Mouse (Mus musculus) hindbrain, embryonic 14.5 days (tissue): ENCODE measurements around the gene Fam168b. TPM values are rescaled to one million over a fixed set of nuclear protein-coding genes. Genes with fewer than 3 reads are reported as not detected.
A peak's percentile ranks its signal among the peaks of the same experiment; 100 is the strongest.

Source experiments
- ATAC-seq: fragments of 200-750 bp; cut with Nextera tagmentation; 2 replicates; pipeline ENCODE4 v1.8.0; 2017; ENCODE audit warnings: moderate number of reproducible peaks, mild to moderate bottlenecking, moderate TSS enrichment, moderate library complexity; ENCODE audit not compliant: low FRiP score
- DNase-seq: peaks from one replicate; pipeline ENCODE4 v3.0.0-alpha.2; 2015; ENCODE audit warnings: low spot score
- H3K27ac ChIP-seq: fragments of 300-500 bp; sonication (generic); 2 replicates; pipeline ENCODE4 v1.5.1; 2014; ENCODE audit warnings: mild to moderate bottlenecking, moderate library complexity
- H3K27me3 ChIP-seq: fragments of 300-500 bp; sonication (generic); 2 replicates; pipeline ENCODE4 v1.6.1; 2014; ENCODE audit warnings: mild to moderate bottlenecking, low read length, mixed read lengths; ENCODE audit not compliant: control insufficient read depth, insufficient read depth
- H3K36me3 ChIP-seq: fragments of 300-500 bp; sonication (generic); replicated peaks from 2 replicates; pipeline ENCODE4 v1.6.1; 2014; ENCODE audit not compliant: control insufficient read depth, insufficient read depth
- H3K4me1 ChIP-seq: fragments of 300-500 bp; sonication (generic); replicated peaks from 2 replicates; pipeline ENCODE4 v1.6.1; 2014; ENCODE audit warnings: antibody characterized with exemption, low read length, mixed read lengths; ENCODE audit not compliant: control insufficient read depth, insufficient read depth
- H3K4me2 ChIP-seq: fragments of 300-500 bp; sonication (generic); replicated peaks from 2 replicates; pipeline ENCODE4 v1.6.1; 2014; ENCODE audit warnings: mild to moderate bottlenecking, moderate library complexity
- H3K4me3 ChIP-seq: fragments of 300-500 bp; sonication (generic); replicated peaks from 2 replicates; pipeline ENCODE4 v1.5.1; 2014; ENCODE audit warnings: mild to moderate bottlenecking, low read length
- H3K9ac ChIP-seq: fragments of 300-500 bp; sonication (generic); 2 replicates; pipeline ENCODE4 v1.6.1; 2014
- H3K9me3 ChIP-seq: fragments of 300-500 bp; sonication (generic); 2 replicates; pipeline ENCODE4 v1.6.1; 2016; ENCODE audit warnings: low read length; ENCODE audit not compliant: control insufficient read depth
- WGBS: fragments of 180-500 bp; shearing (Covaris S2); extraction: QIAGEN DNeasy Blood & Tissue Kit; methylation state at CpG from one replicate; pipeline ENCODE4 v1.1.7; 2014; 5-methylcytosine and 5-hydroxymethylcytosine counted together
- polyA plus RNA-seq: library from polyadenylated mRNA; unstranded; fragments of >200 nt; fragmentation: Nextera tagmentation; extraction: Ambion mirVana; gene quantifications from 2 replicates; pipeline ENCODE4 v1.2.1, GENCODE M21; 2014

Gene Fam168b
- polyA plus RNA-seq, 1 experiment from 2014 or later = 114 TPM

DNA sequence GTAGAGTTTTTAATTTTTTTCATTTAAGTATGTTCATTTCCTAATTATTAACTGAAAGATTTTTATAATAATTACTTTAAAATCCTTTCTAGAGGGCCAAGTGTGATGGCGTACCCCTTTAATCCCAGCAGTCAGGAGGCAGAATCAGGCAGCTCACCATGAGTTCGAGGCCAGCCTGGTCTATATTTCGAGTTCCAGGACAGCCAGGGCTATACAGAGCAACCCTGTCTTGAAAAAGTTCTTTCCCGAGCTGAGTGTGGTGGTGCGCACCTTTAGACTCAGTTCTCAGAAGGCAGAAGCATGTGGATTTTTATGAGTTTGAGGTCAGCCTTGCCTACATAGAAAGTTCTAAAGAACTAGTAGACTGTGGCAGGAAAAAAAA, 24.7 kb upstream of the Fam168b start:
- Histone ChIP-seq H3K9ac (no peak overlapping the region), H3K27ac (no peak overlapping the region), H3K4me3 (no peak overlapping the region), H3K4me1 (no peaks in the 10 kb centered on the region), H3K4me2 (no peak overlapping the region), H3K9me3 (no peaks in the 10 kb centered on the region), H3K36me3 (peaks cover 87% of the 10 kb centered on the region), H3K27me3 (no peaks in the 10 kb centered on the region)
- ATAC-seq (no peak), DNase-seq (no peak)
- WGBS = 97% methylated on average over 5 of the region's 5 CpGs

- no peak overlapping the region for H3K9ac ChIP-seq
- no peak overlapping the region for H3K4me2 ChIP-seq
- no peaks in the 10 kb centered on the region for H3K27me3 ChIP-seq
- H3K36me3 ChIP-seq = peaks cover 87% of the 10 kb centered on the region
- H3K4me1 ChIP-seq = no peaks in the 10 kb centered on the region
- no peaks in the 10 kb centered on the region for H3K9me3 ChIP-seq
- H3K4me3 ChIP-seq = no peak overlapping the region
- peak; percentile 85 for DNase-seq
- 62% methylated on average over 10 of the region's 10 CpGs for WGBS
- H3K27ac ChIP-seq = no peak overlapping the region
- 0 out of 2 replicates have a peak, but pooled peaks have one; percentile 53 for ATAC-seq
These were observed 24.1 kb upstream of the Fam168b start for GRCm38 (mm10) chr1:34866815-34867573.

- WGBS = 85% methylated on average over 9 of the region's 9 CpGs
- Histone ChIP-seq H3K27me3 (no peaks in the 10 kb centered on the region), H3K4me1 (no peaks in the 10 kb centered on the region), H3K4me3 (no peak overlapping the region), H3K4me2 (no peak overlapping the region), H3K9ac (no peak overlapping the region), H3K9me3 (no peaks in the 10 kb centered on the region), H3K27ac (no peak overlapping the region), H3K36me3 (peaks cover 83% of the 10 kb centered on the region)
- DNase-seq (no peak), ATAC-seq (no peak)
These were observed 23.0 kb upstream of the Fam168b start for GRCm38 (mm10) chr1:34865866-34866265.

DNA sequence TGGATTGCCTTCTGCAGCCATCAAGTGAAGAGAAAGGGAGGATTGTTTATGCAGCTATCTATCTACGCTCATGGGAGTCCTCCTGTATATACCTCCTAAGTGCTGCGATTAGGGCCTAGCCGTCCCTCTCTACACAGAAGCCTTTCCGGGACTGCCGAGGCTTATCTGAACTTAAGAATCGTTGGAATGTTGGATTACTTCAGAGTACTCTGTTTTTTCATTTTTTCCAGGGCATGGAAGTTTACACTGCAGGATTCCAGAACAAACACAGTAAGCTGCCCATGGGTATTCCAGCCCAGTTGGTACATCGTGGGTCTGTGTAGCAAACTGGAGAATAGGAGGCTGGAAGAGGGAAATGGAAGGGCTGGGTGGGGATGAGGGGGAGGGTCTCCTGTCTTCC, 21.4 kb upstream of the Fam168b start:
- Histone ChIP-seq H3K4me3 (no peak overlapping the region), H3K4me1 (no peaks in the 10 kb centered on the region), H3K27ac (no peak overlapping the region), H3K36me3 (peaks cover 68% of the 10 kb centered on the region), H3K27me3 (no peaks in the 10 kb centered on the region), H3K9me3 (no peaks in the 10 kb centered on the region), H3K9ac (no peak overlapping the region), H3K4me2 (no peak overlapping the region)
- DNase-seq (no peak), ATAC-seq (no peak)
- 87% methylated on average over 7 of the region's 7 CpGs for whole genome bisulfite sequencing

- Histone ChIP-seq H3K4me2 (no peak overlapping the region), H3K9me3 (no peaks in the 10 kb centered on the region), H3K4me1 (no peaks in the 10 kb centered on the region), H3K27me3 (no peaks in the 10 kb centered on the region), H3K27ac (no peak overlapping the region), H3K9ac (no peak overlapping the region), H3K36me3 (peaks cover 59% of the 10 kb centered on the region), H3K4me3 (no peak overlapping the region)
- no peak for DNase-seq
- ATAC-seq = no peak
- WGBS = 89% methylated on average over 7 of the region's 7 CpGs
These were observed 20.5 kb upstream of the Fam168b start for GRCm38 (mm10) chr1:34863323-34863722.

- ATAC-seq (no peak), DNase-seq (no peak)
- Histone ChIP-seq H3K4me2 (no peak overlapping the region), H3K4me1 (no peaks in the 10 kb centered on the region), H3K27ac (no peak overlapping the region), H3K27me3 (no peaks in the 10 kb centered on the region), H3K36me3 (peaks cover 55% of the 10 kb centered on the region), H3K9me3 (no peaks in the 10 kb centered on the region), H3K4me3 (no peak overlapping the region), H3K9ac (no peak overlapping the region)
- WGBS = 95% methylated on average over 13 of the region's 13 CpGs
These were observed 20.0 kb upstream of the Fam168b start for GRCm38 (mm10) chr1:34862877-34863276.

- H3K27me3 ChIP-seq = no peaks in the 10 kb centered on the region
- no peaks in the 10 kb centered on the region for H3K9me3 ChIP-seq
- no peak for DNase-seq
- H3K36me3 ChIP-seq = peaks cover 39% of the 10 kb centered on the region
- H3K4me1 ChIP-seq = no peaks in the 10 kb centered on the region
- ATAC-seq = no peak
- no peak overlapping the region for H3K27ac ChIP-seq
- no peak overlapping the region for H3K4me3 ChIP-seq
- no peak overlapping the region for H3K9ac ChIP-seq
- WGBS = 95% methylated on average over 7 of the region's 7 CpGs
- H3K4me2 ChIP-seq = no peak overlapping the region
These were observed 17.3 kb upstream of the Fam168b start for GRCm38 (mm10) chr1:34860205-34860604.

DNA sequence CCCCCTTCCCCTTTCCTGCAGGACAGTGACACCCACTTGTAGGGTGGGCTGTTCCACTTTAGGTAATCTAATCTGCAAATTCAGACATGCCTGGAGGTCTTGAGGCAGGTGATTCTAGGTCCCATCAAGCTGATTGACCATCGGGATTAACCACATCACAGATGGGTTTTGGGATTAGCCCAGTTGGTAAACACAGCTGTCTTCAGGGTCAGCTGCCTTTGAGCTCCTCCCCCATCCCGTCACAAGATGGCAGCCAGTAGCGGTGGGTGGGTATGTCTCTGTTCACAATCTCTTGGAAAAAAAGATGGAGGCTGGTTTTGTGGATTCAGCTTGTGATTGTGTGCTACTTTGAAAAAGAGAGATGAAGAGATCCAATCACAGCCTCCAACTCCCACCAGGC, 16.9 kb upstream of the Fam168b start:
- WGBS = 95% methylated on average over 3 of the region's 3 CpGs
- Histone ChIP-seq H3K36me3 (peaks cover 35% of the 10 kb centered on the region), H3K9ac (no peak overlapping the region), H3K9me3 (no peaks in the 10 kb centered on the region), H3K4me2 (no peak overlapping the region), H3K27ac (no peak overlapping the region), H3K4me3 (no peak overlapping the region), H3K27me3 (no peaks in the 10 kb centered on the region), H3K4me1 (no peaks in the 10 kb centered on the region)
- ATAC-seq (no peak), DNase-seq (no peak)

- H3K9ac ChIP-seq = no peak overlapping the region
- H3K4me3 ChIP-seq = no peak overlapping the region
- no peaks in the 10 kb centered on the region for H3K27me3 ChIP-seq
- no peaks in the 10 kb centered on the region for H3K9me3 ChIP-seq
- H3K27ac ChIP-seq = no peak overlapping the region
- 80% methylated on average over 5 of the region's 5 CpGs for WGBS
- H3K36me3 ChIP-seq = peaks cover 24% of the 10 kb centered on the region
- DNase-seq (no peak), ATAC-seq (no peak)
- no peak overlapping the region for H3K4me2 ChIP-seq
- no peaks in the 10 kb centered on the region for H3K4me1 ChIP-seq
These were observed 15.8 kb upstream of the Fam168b start for GRCm38 (mm10) chr1:34858671-34859070.
